Mouse (Mus musculus) midbrain, embryonic 15.5 days (tissue): Measurements from ENCODE around the gene Poc1b. TPM values are rescaled to one million over a fixed set of nuclear protein-coding genes. Genes with fewer than 3 reads are reported as not detected.
A peak's percentile ranks its signal among the peaks of the same experiment; 100 is the strongest.

Experiments
- ATAC-seq: fragments of 200-750 bp; cut with Nextera tagmentation; replicated peaks from 2 replicates; pipeline ENCODE4 v1.8.0; 2017; ENCODE audit warnings: moderate TSS enrichment
- H3K27ac ChIP-seq: fragments of 300-500 bp; sonication (generic); 2 replicates; pipeline ENCODE4 v1.5.1; 2015; ENCODE audit warnings: mild to moderate bottlenecking, inconsistent platforms
- H3K27me3 ChIP-seq: fragments of 300-500 bp; sonication (generic); replicated peaks from 2 replicates; pipeline ENCODE4 v1.6.1; 2015; ENCODE audit warnings: inconsistent platforms
- H3K36me3 ChIP-seq: fragments of 300-500 bp; sonication (generic); replicated peaks from 2 replicates; pipeline ENCODE4 v1.6.1; 2015; ENCODE audit warnings: inconsistent platforms
- H3K4me1 ChIP-seq: fragments of 300-500 bp; sonication (generic); 2 replicates; pipeline ENCODE4 v1.6.1; 2015; ENCODE audit warnings: inconsistent platforms
- H3K4me2 ChIP-seq: fragments of 300-500 bp; sonication (generic); 2 replicates; pipeline ENCODE4 v1.6.1; 2015; ENCODE audit warnings: inconsistent platforms, mild to moderate bottlenecking, moderate library complexity
- H3K4me3 ChIP-seq: fragments of 300-500 bp; sonication (generic); 2 replicates; pipeline ENCODE4 v1.5.1; 2015; ENCODE audit warnings: mild to moderate bottlenecking, inconsistent platforms
- H3K9ac ChIP-seq: fragments of 300-500 bp; sonication (generic); 2 replicates; pipeline ENCODE4 v1.6.1; 2015; ENCODE audit warnings: mild to moderate bottlenecking, inconsistent platforms
- H3K9me3 ChIP-seq: fragments of 300-500 bp; sonication (generic); 2 replicates; pipeline ENCODE4 v1.6.1; 2016; ENCODE audit warnings: inconsistent platforms
- WGBS: fragments of 180-500 bp; shearing (Covaris S2); methylation state at CpG from one replicate; pipeline ENCODE4 v1.1.7; 2015; ENCODE audit warnings: mixed read lengths; 5-methylcytosine and 5-hydroxymethylcytosine counted together
- polyA plus RNA-seq: library from polyadenylated mRNA; unstranded; fragments of >200 nt; fragmentation: Nextera tagmentation; extraction: Ambion mirVana; gene quantifications from 2 replicates; pipeline ENCODE4 v1.2.1, GENCODE M21; 2015

The Poc1b gene
- polyA plus RNA-seq, 1 experiment from 2014 or later = 10.9 TPM

GRCm38 (mm10) chr10:99166392-99166791, 59.6 kb downstream of the Poc1b start:
- Histone ChIP-seq H3K4me1 (0 out of 2 replicates have a peak, but pooled peaks cover 2% of the 10 kb centered on the region), H3K36me3 (no peaks in the 10 kb centered on the region)
- WGBS = 63% methylated on average over 3 of the region's 3 CpGs

GRCm38 (mm10) chr10:99168404-99168803, 61.6 kb downstream of the Poc1b start:
- Histone ChIP-seq H3K4me3 (no peak overlapping the region), H3K27ac (no peak overlapping the region), H3K27me3 (no peaks in the 10 kb centered on the region), H3K9ac (no peak overlapping the region), H3K4me1 (0 out of 2 replicates have a peak, but pooled peaks cover 3% of the 10 kb centered on the region), H3K9me3 (no peaks in the 10 kb centered on the region), H3K36me3 (no peaks in the 10 kb centered on the region), H3K4me2 (no peak overlapping the region)
- ATAC-seq = no peak
- 67% methylated on average over 6 of the region's 6 CpGs for WGBS

More at GRCm38 (mm10) chr10:99166392-99166791, 59.6 kb downstream of the Poc1b start:
- no peak overlapping the region for H3K4me2 ChIP-seq
- H3K9me3 ChIP-seq = no peaks in the 10 kb centered on the region
- no peak overlapping the region for H3K4me3 ChIP-seq
- H3K9ac ChIP-seq = no peak overlapping the region
- no peak overlapping the region for H3K27ac ChIP-seq
- no peak for ATAC-seq
- H3K27me3 ChIP-seq = no peaks in the 10 kb centered on the region

- no peaks in the 10 kb centered on the region for H3K9me3 ChIP-seq
- no peak overlapping the region for H3K9ac ChIP-seq
- H3K4me3 ChIP-seq = no peak overlapping the region
- H3K4me2 ChIP-seq = no peak overlapping the region
- no peaks in the 10 kb centered on the region for H3K27me3 ChIP-seq
- 0 out of 2 replicates have a peak, but pooled peaks cover 3% of the 10 kb centered on the region for H3K4me1 ChIP-seq
- 88% methylated on average over 11 of the region's 11 CpGs for WGBS
- H3K36me3 ChIP-seq = no peaks in the 10 kb centered on the region
- ATAC-seq = no peak
- H3K27ac ChIP-seq = no peak overlapping the region
Observed at GRCm38 (mm10) chr10:99168840-99169764, 62.3 kb downstream of the Poc1b start.

GRCm38 (mm10) chr10:99169765-99170129, 62.9 kb downstream of the Poc1b start:
- ATAC-seq = no peak
- H3K27me3 ChIP-seq = no peaks in the 10 kb centered on the region
- no peak overlapping the region for H3K4me2 ChIP-seq
- no peak overlapping the region for H3K9ac ChIP-seq
- H3K4me3 ChIP-seq = no peak overlapping the region
- 0 out of 2 replicates have a peak, but pooled peaks cover 3% of the 10 kb centered on the region for H3K4me1 ChIP-seq
- H3K27ac ChIP-seq = no peak overlapping the region
- H3K9me3 ChIP-seq = no peaks in the 10 kb centered on the region
- no peaks in the 10 kb centered on the region for H3K36me3 ChIP-seq
- 80% methylated on average over 5 of the region's 5 CpGs for WGBS

GRCm38 (mm10) chr10:99171961-99172497, 65.2 kb downstream of the Poc1b start:
- H3K27me3 ChIP-seq = no peaks in the 10 kb centered on the region
- no peak overlapping the region for H3K4me3 ChIP-seq
- WGBS = 34% methylated on average over 12 of the region's 12 CpGs
- H3K27ac ChIP-seq = peak overlapping the region; percentile 53
- H3K4me2 ChIP-seq = 0 out of 2 replicates have a peak overlapping the region, but pooled peaks have one; percentile 6
- peak; percentile 70 for ATAC-seq
- no peaks in the 10 kb centered on the region for H3K36me3 ChIP-seq
- 0 out of 2 replicates have a peak, but pooled peaks cover 3% of the 10 kb centered on the region for H3K4me1 ChIP-seq
- no peaks in the 10 kb centered on the region for H3K9me3 ChIP-seq
- H3K9ac ChIP-seq = no peak overlapping the region

- Histone ChIP-seq H3K36me3 (no peaks in the 10 kb centered on the region), H3K4me1 (0 out of 2 replicates have a peak, but pooled peaks cover 3% of the 10 kb centered on the region), H3K9ac (no peak overlapping the region), H3K27ac (no peak overlapping the region), H3K4me2 (no peak overlapping the region), H3K27me3 (no peaks in the 10 kb centered on the region), H3K4me3 (no peak overlapping the region), H3K9me3 (no peaks in the 10 kb centered on the region)
- no peak for ATAC-seq
- 46% methylated on average over 7 of the region's 7 CpGs for WGBS
Observed at GRCm38 (mm10) chr10:99172906-99173507, 66.2 kb downstream of the Poc1b start.

GRCm38 (mm10) chr10:99176911-99177310, 70.1 kb downstream of the Poc1b start:
- H3K4me3 ChIP-seq = no peak overlapping the region
- no peaks in the 10 kb centered on the region for H3K9me3 ChIP-seq
- no peak for ATAC-seq
- H3K27ac ChIP-seq = no peak overlapping the region
- no peaks in the 10 kb centered on the region for H3K4me1 ChIP-seq
- no peak overlapping the region for H3K9ac ChIP-seq
- 75% methylated on average over 9 of the region's 9 CpGs for WGBS
- H3K36me3 ChIP-seq = no peaks in the 10 kb centered on the region
- no peaks in the 10 kb centered on the region for H3K27me3 ChIP-seq
- H3K4me2 ChIP-seq = no peak overlapping the region

GRCm38 (mm10) chr10:99178118-99178517, 71.3 kb downstream of the Poc1b start:
- Histone ChIP-seq H3K27me3 (no peaks in the 10 kb centered on the region), H3K27ac (no peak overlapping the region), H3K4me2 (no peak overlapping the region), H3K4me3 (no peak overlapping the region), H3K4me1 (no peaks in the 10 kb centered on the region), H3K9ac (no peak overlapping the region), H3K36me3 (no peaks in the 10 kb centered on the region), H3K9me3 (no peaks in the 10 kb centered on the region)
- ATAC-seq = no peak
- WGBS = 96% methylated on average over 2 of the region's 2 CpGs

- 95% methylated on average over 5 of the region's 5 CpGs for WGBS
- H3K36me3 ChIP-seq = no peaks in the 10 kb centered on the region
Observed at GRCm38 (mm10) chr10:99179122-99179521, 72.3 kb downstream of the Poc1b start.

GRCm38 (mm10) chr10:99179566-99179965, 72.7 kb downstream of the Poc1b start:
- H3K4me2 ChIP-seq = no peak overlapping the region
- H3K9ac ChIP-seq = no peak overlapping the region
- 95% methylated on average over 4 of the region's 4 CpGs for WGBS
- no peaks in the 10 kb centered on the region for H3K27me3 ChIP-seq
- H3K9me3 ChIP-seq = no peaks in the 10 kb centered on the region
- H3K4me3 ChIP-seq = no peak overlapping the region
- no peak overlapping the region for H3K27ac ChIP-seq
- no peak for ATAC-seq
- H3K36me3 ChIP-seq = no peaks in the 10 kb centered on the region
- no peaks in the 10 kb centered on the region for H3K4me1 ChIP-seq

More at GRCm38 (mm10) chr10:99179122-99179521, 72.3 kb downstream of the Poc1b start:
- Histone ChIP-seq H3K9ac (no peak overlapping the region), H3K9me3 (no peaks in the 10 kb centered on the region), H3K4me1 (no peaks in the 10 kb centered on the region), H3K4me2 (no peak overlapping the region), H3K27me3 (no peaks in the 10 kb centered on the region), H3K27ac (no peak overlapping the region), H3K4me3 (no peak overlapping the region)
- no peak for ATAC-seq

GRCm38 (mm10) chr10:99181497-99181896, 74.7 kb downstream of the Poc1b start:
- no peak overlapping the region for H3K27ac ChIP-seq
- no peak overlapping the region for H3K4me2 ChIP-seq
- no peaks in the 10 kb centered on the region for H3K9me3 ChIP-seq
- H3K36me3 ChIP-seq = no peaks in the 10 kb centered on the region
- no peak overlapping the region for H3K4me3 ChIP-seq
- H3K9ac ChIP-seq = no peak overlapping the region
- WGBS = 88% methylated on average over 8 of the region's 8 CpGs
- H3K4me1 ChIP-seq = no peaks in the 10 kb centered on the region
- ATAC-seq = no peak
- no peaks in the 10 kb centered on the region for H3K27me3 ChIP-seq

- no peaks in the 10 kb centered on the region for H3K27me3 ChIP-seq
- no peak overlapping the region for H3K4me2 ChIP-seq
- no peak overlapping the region for H3K4me3 ChIP-seq
- ATAC-seq = no peak
- no peak overlapping the region for H3K27ac ChIP-seq
- H3K36me3 ChIP-seq = no peaks in the 10 kb centered on the region
- WGBS = 88% methylated on average over 5 of the region's 5 CpGs
- no peaks in the 10 kb centered on the region for H3K9me3 ChIP-seq
- H3K9ac ChIP-seq = no peak overlapping the region
- no peaks in the 10 kb centered on the region for H3K4me1 ChIP-seq
Observed at GRCm38 (mm10) chr10:99182107-99182506, 75.3 kb downstream of the Poc1b start.
